Mouse (Mus musculus): ENCODE measurements at regions not wholly inside any gene's neighbourhood (a gene's known extent, or its start where the extent isn't known, plus 50 kb on each side); places are given as distances from the start of the nearest gene placed in this dataset.

DNA sequence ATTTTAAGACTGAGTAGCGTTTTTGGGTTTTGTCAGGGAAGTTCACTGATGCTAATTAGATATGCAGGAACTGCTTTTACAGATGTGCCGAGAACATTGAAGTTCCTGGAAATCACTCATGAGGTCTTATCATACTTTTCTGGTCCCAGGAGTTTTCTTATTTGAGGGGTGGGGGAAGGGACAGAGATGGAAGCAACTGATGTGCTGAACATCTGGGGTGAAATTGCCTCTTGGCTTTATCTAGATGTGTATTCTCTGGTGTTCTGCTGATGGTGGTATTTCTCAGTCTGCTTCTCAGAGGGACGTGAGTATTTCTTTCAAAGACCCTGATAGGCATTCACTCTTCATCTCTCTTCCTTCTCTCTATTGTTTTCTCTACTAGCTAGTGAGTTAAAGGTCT is 107.5 kb upstream of the Sel1l start:
- no peak for TF ChIP-seq POLR2A (IDR thresholded peaks at IDR 0.05; ENCODE audit: low read depth, low read length)
- no peak for TF ChIP-seq CTCF (IDR thresholded peaks at IDR 0.05; ENCODE audit: extremely low read depth, insufficient read length, insufficient replicate concordance, low read depth, low read length)
